Comparison of ENCODE assay signal across 8 mouse cellular contexts in the genomic region with DNA sequence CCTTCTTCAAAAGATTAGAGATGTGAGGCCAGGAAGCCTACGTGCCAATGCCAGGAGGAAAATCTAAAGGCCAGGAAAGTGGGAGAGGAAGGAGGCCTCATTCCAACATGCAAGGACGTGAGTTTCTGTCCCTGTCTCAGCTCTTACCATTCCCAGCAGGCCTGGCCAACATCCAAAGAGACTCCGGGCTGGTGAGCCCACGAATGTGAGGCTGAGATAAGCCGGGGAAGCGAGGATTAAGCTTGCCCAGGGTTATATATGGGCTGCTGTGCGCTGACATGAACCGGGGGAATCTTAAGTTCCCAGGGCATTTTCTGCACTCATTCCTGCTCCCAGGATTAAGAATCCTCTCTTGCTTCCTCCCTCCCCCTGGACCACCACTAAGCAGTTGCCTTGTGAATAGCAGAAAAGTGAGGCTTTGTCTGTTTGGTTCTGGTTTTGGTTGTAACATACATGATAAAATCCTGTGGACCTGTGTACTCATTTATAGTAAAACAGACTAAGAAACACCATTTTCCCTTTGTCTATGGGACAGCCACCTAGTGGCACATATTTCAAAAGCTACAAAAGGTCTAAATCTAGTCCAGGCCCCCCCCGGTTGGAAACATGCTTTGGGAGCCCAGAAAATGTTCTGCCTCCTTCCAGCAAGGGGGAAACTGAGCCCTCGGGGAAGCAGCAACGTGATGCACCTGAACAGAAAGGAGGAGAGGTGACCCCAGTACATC.
DNase-seq lines count a peak whose midpoint lies in the region; ATAC-seq and TF ChIP-seq lines count a peak whose summit lies in the region.

No protein-coding gene starts in this region.

- peak overlapping the region; percentile 62 for H3K27ac ChIP-seq in liver, embryonic 15.5 days (replicated peaks)
- H3K27ac ChIP-seq in testis, adult 2 months (ENCODE audit: control insufficient read depth, insufficient read depth, low read depth, low read length): peak overlapping the region; percentile 5

- peak overlapping the region; percentile 52 for H3K4me2 ChIP-seq in liver, embryonic 15.5 days

- ATAC-seq in liver, embryonic 15.5 days (ENCODE audit: insufficient read depth): peak; percentile 59; the same call in 1 of the 2 replicates

- no peaks in the 10 kb centered on the region for H3K9me3 ChIP-seq in liver, embryonic 15.5 days (replicated peaks)

- H3K36me3 ChIP-seq in liver, embryonic 15.5 days (replicated peaks): no peaks in the 10 kb centered on the region
- no peaks in the 10 kb centered on the region for H3K36me3 ChIP-seq in testis, adult 2 months (ENCODE audit: control insufficient read depth, insufficient read depth, low read length)

- H3K9ac ChIP-seq in liver, embryonic 15.5 days: peak overlapping the region; percentile 16; the same call in 1 of the 2 replicates

- TF ChIP-seq CTCF in testis, adult 2 months (IDR thresholded peaks at IDR 0.05; ENCODE audit: control insufficient read depth, insufficient read depth, insufficient replicate concordance, low read depth, low read length): no peak

- peak overlapping the region; percentile 23; the same call in 1 of the 2 replicates for H3K4me3 ChIP-seq in liver, embryonic 15.5 days (replicated peaks)
- H3K4me3 ChIP-seq in testis, adult 2 months (ENCODE audit: control insufficient read depth, low read depth, low read length): no peak overlapping the region; the same call in 1 of the 2 replicates

- no peaks in the 10 kb centered on the region for H3K27me3 ChIP-seq in liver, embryonic 15.5 days
- no peaks in the 10 kb centered on the region for H3K27me3 ChIP-seq in testis, adult 2 months (ENCODE audit: control insufficient read depth, insufficient read depth, low read length)

- H3K4me1 ChIP-seq in liver, embryonic 15.5 days (replicated peaks): peaks cover 64% of the 10 kb centered on the region
- peaks cover 4% of the 10 kb centered on the region; the same call in 1 of the 2 replicates for H3K4me1 ChIP-seq in testis, adult 2 months (ENCODE audit: control insufficient read depth, insufficient read depth, low read length)

- TF ChIP-seq POLR2A in testis, adult 2 months (IDR thresholded peaks at IDR 0.05; ENCODE audit: control insufficient read depth, low read depth, low read length): no peak

- 30% methylated on average over 11 of the region's 11 CpGs for WGBS in liver, embryonic 15.5 days (ENCODE audit: insufficient replicate concordance)

- peak; percentile 66 to 69 for DNase-seq in cerebellum, adult 18-20 months
- DNase-seq in cerebellum, adult 11 months: no peak
- peak; percentile 5 for DNase-seq in lung, postnatal 10 days
- no peak for DNase-seq in lung, postnatal 4 days
- DNase-seq in heart, adult 9 months (ENCODE audit: low spot score in 2 of 2): peak; percentile 32 to 48
- DNase-seq in layer of hippocampus, adult 9-10 months (ENCODE audit: low spot score): no peak

Comparison
In these comparisons a context has a peak if more than half of its experiments do, and no peak if none do; other contexts are left out.
1. DNase-seq: peak in cerebellum, adult 18-20 months (2 of 2), lung, postnatal 10 days (single experiment) and heart, adult 9 months (2 of 2); none in cerebellum, adult 11 months (single experiment), lung, postnatal 4 days (0 of 2) and layer of hippocampus, adult 9-10 months (single experiment).